In the genomic region with DNA sequence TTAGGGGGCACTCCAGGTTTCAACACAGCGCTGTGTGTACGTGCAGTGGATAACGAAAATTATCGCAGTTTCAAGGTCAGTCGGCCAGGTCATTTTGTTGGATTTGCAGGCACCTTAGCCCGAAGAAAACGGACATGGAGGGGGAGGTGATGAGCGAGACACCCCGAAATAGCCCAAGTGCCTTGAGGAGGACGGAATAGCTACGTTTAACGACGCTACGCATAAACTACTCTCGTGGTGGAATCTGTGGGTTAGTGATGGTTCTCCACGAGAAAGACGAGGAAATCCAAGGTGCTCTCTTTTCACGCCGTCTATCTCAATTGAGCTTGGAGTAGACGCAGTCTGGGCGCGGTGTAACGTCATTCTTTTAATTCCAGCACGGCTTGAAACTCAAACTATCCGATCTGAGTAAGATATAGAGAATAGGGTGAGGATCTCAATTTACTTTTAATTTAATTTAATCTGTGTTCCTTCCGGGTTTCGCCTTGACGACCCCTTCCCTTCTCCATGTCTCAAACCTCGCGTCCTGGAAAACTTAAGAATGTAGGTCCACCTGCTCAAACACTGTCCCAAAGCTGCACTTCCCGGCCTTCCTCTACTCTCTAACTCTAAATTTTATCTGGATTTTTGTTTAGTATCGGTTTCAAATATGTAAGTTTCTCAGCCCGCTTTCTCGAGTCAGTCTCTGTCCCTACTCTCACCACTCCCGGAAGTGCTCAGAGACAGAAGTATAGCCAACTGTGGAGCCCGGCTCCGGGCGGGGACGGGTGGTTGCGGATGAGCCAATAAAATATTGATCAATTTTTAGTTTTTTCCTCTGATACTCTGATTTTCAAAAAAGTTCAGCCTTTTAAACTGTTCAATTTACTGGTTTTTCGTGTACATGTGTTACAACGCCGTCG, we compare ENCODE assay signal across 8 mouse cellular contexts. TPM values are rescaled to one million over a fixed set of nuclear protein-coding genes. Genes with fewer than 3 reads are reported as not detected.
DNase-seq lines count a peak whose midpoint lies in the region; ATAC-seq lines count a peak whose summit lies in the region.

No protein-coding gene starts in this region.

- peak; percentile 54 for ATAC-seq in erythroblast, adult 5-6 weeks (replicated peaks; ENCODE audit: low FRiP score, poor library complexity, severe bottlenecking)
- ATAC-seq in intestine, embryonic 16.5 days, result peak; percentile 80
- no peak for ATAC-seq in midbrain, embryonic 15.5 days (replicated peaks)

- H3K9me3 ChIP-seq in intestine, embryonic 16.5 days (ENCODE audit: control insufficient read depth, low read length), result no peaks in the 10 kb centered on the region
- 0 out of 2 replicates have a peak, but pooled peaks cover 3% of the 10 kb centered on the region for H3K9me3 ChIP-seq in midbrain, embryonic 15.5 days

- peak; percentile 46 for DNase-seq in spleen, adult 12 weeks (ENCODE audit: low spot score)
- DNase-seq in spleen, adult 18-20 months, result no peak
- no peak for DNase-seq in urinary bladder, postnatal 14 days (ENCODE audit: low spot score)
- no peak for DNase-seq in gastrocnemius, postnatal 14 days
- DNase-seq in ovary, postnatal 10 days (ENCODE audit: low spot score), result no peak

- H3K4me2 ChIP-seq in intestine, embryonic 16.5 days (ENCODE audit: low read depth, low read length), result peak overlapping the region; percentile 61
- peak overlapping the region; percentile 50 for H3K4me2 ChIP-seq in midbrain, embryonic 15.5 days

- 1% methylated on average over 44 of the region's 44 CpGs for WGBS in intestine, embryonic 16.5 days
- WGBS in midbrain, embryonic 15.5 days, result under 1% methylated on average over 44 of the region's 44 CpGs

- intact Hi-C loops in gastrocnemius, postnatal 14 days (cut with DNase I; ENCODE audit: low total_unique reads), result loop anchor here (5.0 to 10.0 kb wide), 4 partner anchors 38 to 1505 kb away; a partner anchor contains a TSS

- 0 out of 2 replicates have a peak, but pooled peaks cover 3% of the 10 kb centered on the region for H3K27me3 ChIP-seq in intestine, embryonic 16.5 days (replicated peaks; ENCODE audit: control insufficient read depth, insufficient read depth, low read length)
- H3K27me3 ChIP-seq in midbrain, embryonic 15.5 days (replicated peaks), result peaks cover 55% of the 10 kb centered on the region

- H3K4me1 ChIP-seq in intestine, embryonic 16.5 days (ENCODE audit: control insufficient read depth, insufficient read depth, low read length), result peaks cover 10% of the 10 kb centered on the region; the same call in 1 of the 2 replicates
- peaks cover 21% of the 10 kb centered on the region for H3K4me1 ChIP-seq in midbrain, embryonic 15.5 days

- no peaks in the 10 kb centered on the region for H3K36me3 ChIP-seq in intestine, embryonic 16.5 days (ENCODE audit: control insufficient read depth, insufficient read depth, low read length)
- H3K36me3 ChIP-seq in midbrain, embryonic 15.5 days (replicated peaks), result no peaks in the 10 kb centered on the region

- peak overlapping the region; percentile 47 for H3K4me3 ChIP-seq in intestine, embryonic 16.5 days (ENCODE audit: low read length)
- peak overlapping the region; percentile 35 for H3K4me3 ChIP-seq in midbrain, embryonic 15.5 days

- H3K27ac ChIP-seq in intestine, embryonic 16.5 days (ENCODE audit: low read length), result 0 out of 2 replicates have a peak overlapping the region, but pooled peaks have one; percentile 10
- H3K27ac ChIP-seq in midbrain, embryonic 15.5 days, result no peak overlapping the region

- peak overlapping the region; percentile 53 for H3K9ac ChIP-seq in intestine, embryonic 16.5 days (ENCODE audit: low read depth, low read length)
- no peak overlapping the region for H3K9ac ChIP-seq in midbrain, embryonic 15.5 days

RNA-seq across cellular contexts. Expression of a gene that starts 10.6 kb away (rescaled TPM):
- total RNA-seq in erythroblast, adult 5-6 weeks (2015; ENCODE audit: low replicate concordance), result 2.7 and 6.3 TPM in 2 replicates
- total RNA-seq in erythroblast, adult 5-6 weeks (2017; ENCODE audit: low replicate concordance), result 1.8 and 2.2 TPM in 2 replicates
- 1.4 and 2.0 TPM in 2 replicates for polyA plus RNA-seq in intestine, embryonic 16.5 days (2015; fragmentation: Nextera tagmentation; extraction: Ambion mirVana)
- not detected in 2 replicates for polyA plus RNA-seq in midbrain, embryonic 15.5 days (2015; fragmentation: Nextera tagmentation; extraction: Ambion mirVana)
- total RNA-seq in gastrocnemius, postnatal 14 days (2021), result not detected

RNA-seq across cellular contexts. Expression of a gene that starts 15.2 kb away (rescaled TPM):
- total RNA-seq in erythroblast, adult 5-6 weeks (2015; ENCODE audit: low replicate concordance), result 2.5 TPM in 1 of 2 replicates, not detected in the other
- 462 and 930 TPM in 2 replicates for total RNA-seq in erythroblast, adult 5-6 weeks (2017; ENCODE audit: low replicate concordance)
- 4.6 and 5.1 TPM in 2 replicates for polyA plus RNA-seq in intestine, embryonic 16.5 days (2015; fragmentation: Nextera tagmentation; extraction: Ambion mirVana)
- polyA plus RNA-seq in midbrain, embryonic 15.5 days (2015; fragmentation: Nextera tagmentation; extraction: Ambion mirVana), result 1.9 TPM in 1 of 2 replicates, not detected in the other
- 10 to 100 TPM; 45.8 to 69.2 TPM for total RNA-seq in gastrocnemius, postnatal 14 days (2021)

RNA-seq across cellular contexts. Expression of a gene that starts 15.5 kb away (rescaled TPM):
- total RNA-seq in erythroblast, adult 5-6 weeks (2015; ENCODE audit: low replicate concordance), result 14.6 and 64.4 TPM in 2 replicates
- total RNA-seq in erythroblast, adult 5-6 weeks (2017; ENCODE audit: low replicate concordance), result 627 and 660 TPM in 2 replicates
- 1.8 and 2.9 TPM in 2 replicates for polyA plus RNA-seq in intestine, embryonic 16.5 days (2015; fragmentation: Nextera tagmentation; extraction: Ambion mirVana)
- 0.54 and 0.63 TPM in 2 replicates for polyA plus RNA-seq in midbrain, embryonic 15.5 days (2015; fragmentation: Nextera tagmentation; extraction: Ambion mirVana)
- 10 to 100 TPM; 80.3 to 90.2 TPM for total RNA-seq in gastrocnemius, postnatal 14 days (2021)

RNA-seq across cellular contexts. Expression of a gene that starts 21.0 kb away (rescaled TPM):
- total RNA-seq in erythroblast, adult 5-6 weeks (2015; ENCODE audit: low replicate concordance), result 32.4 and 38.2 TPM in 2 replicates
- 129 and 151 TPM in 2 replicates for total RNA-seq in erythroblast, adult 5-6 weeks (2017; ENCODE audit: low replicate concordance)
- 18.8 and 22.0 TPM in 2 replicates for polyA plus RNA-seq in intestine, embryonic 16.5 days (2015; fragmentation: Nextera tagmentation; extraction: Ambion mirVana)
- 5.7 and 7.7 TPM in 2 replicates for polyA plus RNA-seq in midbrain, embryonic 15.5 days (2015; fragmentation: Nextera tagmentation; extraction: Ambion mirVana)
- 10 to 100 TPM; 46.4 to 49.7 TPM for total RNA-seq in gastrocnemius, postnatal 14 days (2021)

RNA-seq across cellular contexts. Expression of a gene that starts 22.6 kb away (rescaled TPM):
- total RNA-seq in erythroblast, adult 5-6 weeks (2015; ENCODE audit: low replicate concordance), result 3.7 and 12.3 TPM in 2 replicates
- total RNA-seq in erythroblast, adult 5-6 weeks (2017; ENCODE audit: low replicate concordance), result 705 and 715 TPM in 2 replicates
- 17.4 and 30.0 TPM in 2 replicates for polyA plus RNA-seq in intestine, embryonic 16.5 days (2015; fragmentation: Nextera tagmentation; extraction: Ambion mirVana)
- 5.4 and 6.8 TPM in 2 replicates for polyA plus RNA-seq in midbrain, embryonic 15.5 days (2015; fragmentation: Nextera tagmentation; extraction: Ambion mirVana)
- 10 to 100 TPM; 40.6 to 42.0 TPM for total RNA-seq in gastrocnemius, postnatal 14 days (2021)
